Mouse (Mus musculus) kidney, embryonic 16.5 days (tissue): ENCODE measurements at regions not wholly inside any gene's neighbourhood (a gene's known extent, or its start where the extent isn't known, plus 50 kb on each side); places are given as distances from the start of the nearest gene placed in this dataset.

ENCODE experiments used
- ATAC-seq: fragments of 200-750 bp; cut with Nextera tagmentation; 2 replicates; pipeline ENCODE4 v1.8.0; 2017; ENCODE audit warnings: moderate TSS enrichment; ENCODE audit not compliant: low FRiP score, low TSS enrichment
- H3K27ac ChIP-seq: fragments of 300-500 bp; sonication (generic); 2 replicates; pipeline ENCODE4 v1.5.1; 2014; ENCODE audit warnings: low read length
- H3K27me3 ChIP-seq: fragments of 300-500 bp; sonication (generic); 2 replicates; pipeline ENCODE4 v1.6.1; 2014; ENCODE audit warnings: low read length, control low read depth, mixed read lengths; ENCODE audit not compliant: insufficient read depth
- H3K36me3 ChIP-seq: fragments of 300-500 bp; sonication (generic); 2 replicates; pipeline ENCODE4 v1.6.1; 2014; ENCODE audit warnings: low read length, control low read depth, mixed read lengths; ENCODE audit not compliant: insufficient read depth
- H3K4me1 ChIP-seq: fragments of 300-500 bp; sonication (generic); 2 replicates; pipeline ENCODE4 v1.6.1; 2014; ENCODE audit warnings: low read length, control low read depth, mixed read lengths; ENCODE audit not compliant: insufficient read depth
- H3K4me2 ChIP-seq: fragments of 300-500 bp; sonication (generic); replicated peaks from 2 replicates; pipeline ENCODE4 v1.6.1; 2014; ENCODE audit warnings: low read depth, low read length
- H3K4me3 ChIP-seq: fragments of 300-500 bp; sonication (generic); 2 replicates; pipeline ENCODE4 v1.5.1; 2014; ENCODE audit warnings: mild to moderate bottlenecking, low read length
- H3K9ac ChIP-seq: fragments of 300-500 bp; sonication (generic); replicated peaks from 2 replicates; pipeline ENCODE4 v1.6.1; 2014; ENCODE audit warnings: low read length
- H3K9me3 ChIP-seq: fragments of 300-500 bp; sonication (generic); 2 replicates; pipeline ENCODE4 v1.6.1; 2016; ENCODE audit warnings: low read length, control low read depth
- WGBS: fragments of 180-500 bp; shearing (Covaris S2); extraction: QIAGEN DNeasy Blood & Tissue Kit; methylation state at CpG from one replicate; pipeline ENCODE4 v1.1.7; 2014; 5-methylcytosine and 5-hydroxymethylcytosine counted together

GRCm38 (mm10) chr10:24357636-24358035 lies 134.3 kb downstream of the Moxd1 start:
- no peaks in the 10 kb centered on the region for H3K27me3 ChIP-seq
- H3K4me2 ChIP-seq, result no peak overlapping the region
- H3K4me1 ChIP-seq, result no peaks in the 10 kb centered on the region
- H3K9me3 ChIP-seq, result no peaks in the 10 kb centered on the region
- H3K27ac ChIP-seq, result no peak overlapping the region
- no peak overlapping the region for H3K4me3 ChIP-seq
- 14% methylated on average over 3 of the region's 3 CpGs for WGBS
- H3K36me3 ChIP-seq, result no peaks in the 10 kb centered on the region
- H3K9ac ChIP-seq, result no peak overlapping the region
- ATAC-seq, result no peak

GRCm38 (mm10) chr10:24361424-24361823 lies 138.1 kb downstream of the Moxd1 start:
- H3K27me3 ChIP-seq, result no peaks in the 10 kb centered on the region
- H3K36me3 ChIP-seq, result no peaks in the 10 kb centered on the region
- H3K4me1 ChIP-seq, result peaks cover 4% of the 10 kb centered on the region; the same call in 1 of the 2 replicates
- no peak for ATAC-seq
- H3K9ac ChIP-seq, result no peak overlapping the region
- H3K4me3 ChIP-seq, result no peak overlapping the region
- H3K27ac ChIP-seq, result no peak overlapping the region
- H3K4me2 ChIP-seq, result no peak overlapping the region
- H3K9me3 ChIP-seq, result no peaks in the 10 kb centered on the region
- WGBS, result 80% methylated on average over 3 of the region's 3 CpGs

GRCm38 (mm10) chr10:24365369-24365768 lies 142.1 kb downstream of the Moxd1 start:
- Histone ChIP-seq H3K27ac (no peak overlapping the region), H3K4me2 (no peak overlapping the region), H3K4me3 (no peak overlapping the region), H3K27me3 (no peaks in the 10 kb centered on the region), H3K9ac (no peak overlapping the region), H3K4me1 (peaks cover 4% of the 10 kb centered on the region; the same call in 1 of the 2 replicates), H3K9me3 (no peaks in the 10 kb centered on the region), H3K36me3 (no peaks in the 10 kb centered on the region)
- 56% methylated on average over 5 of the region's 5 CpGs for WGBS
- no peak for ATAC-seq

GRCm38 (mm10) chr10:24367010-24367409 lies 143.7 kb downstream of the Moxd1 start:
- H3K4me2 ChIP-seq, result no peak overlapping the region
- H3K36me3 ChIP-seq, result no peaks in the 10 kb centered on the region
- no peak overlapping the region for H3K27ac ChIP-seq
- no peak overlapping the region for H3K9ac ChIP-seq
- no peaks in the 10 kb centered on the region for H3K9me3 ChIP-seq
- H3K4me1 ChIP-seq, result peaks cover 4% of the 10 kb centered on the region; the same call in 1 of the 2 replicates
- H3K4me3 ChIP-seq, result no peak overlapping the region
- WGBS, result 64% methylated on average over 5 of the region's 5 CpGs
- ATAC-seq, result no peak
- H3K27me3 ChIP-seq, result no peaks in the 10 kb centered on the region

GRCm38 (mm10) chr10:24373957-24374356 lies 150.6 kb downstream of the Moxd1 start:
- no peaks in the 10 kb centered on the region for H3K36me3 ChIP-seq
- WGBS, result 38% methylated on average over 6 of the region's 6 CpGs
- 0 out of 2 replicates have a peak, but pooled peaks cover 6% of the 10 kb centered on the region for H3K4me1 ChIP-seq
- H3K4me3 ChIP-seq, result no peak overlapping the region
- H3K27ac ChIP-seq, result peak overlapping the region; percentile 77
- ATAC-seq, result peak; percentile 49; the same call in 1 of the 2 replicates
- no peak overlapping the region for H3K4me2 ChIP-seq
- no peaks in the 10 kb centered on the region for H3K9me3 ChIP-seq
- no peak overlapping the region for H3K9ac ChIP-seq
- no peaks in the 10 kb centered on the region for H3K27me3 ChIP-seq

- H3K27me3 ChIP-seq, result no peaks in the 10 kb centered on the region
- WGBS, result 65% methylated on average over 5 of the region's 5 CpGs
These were observed 156.0 kb downstream of the Moxd1 start for GRCm38 (mm10) chr10:24379291-24379690.

GRCm38 (mm10) chr10:24380478-24381273 lies 157.4 kb downstream of the Moxd1 start:
- no peak overlapping the region for H3K9ac ChIP-seq
- no peaks in the 10 kb centered on the region for H3K4me1 ChIP-seq
- ATAC-seq, result peak; percentile 39
- H3K4me2 ChIP-seq, result no peak overlapping the region
- H3K4me3 ChIP-seq, result no peak overlapping the region
- peak overlapping the region; percentile 65 for H3K27ac ChIP-seq
- H3K9me3 ChIP-seq, result no peaks in the 10 kb centered on the region
- WGBS, result 55% methylated on average over 4 of the region's 4 CpGs
- H3K27me3 ChIP-seq, result no peaks in the 10 kb centered on the region
- no peaks in the 10 kb centered on the region for H3K36me3 ChIP-seq

More at GRCm38 (mm10) chr10:24379291-24379690, 156.0 kb downstream of the Moxd1 start:
- H3K27ac ChIP-seq, result no peak overlapping the region
- no peak overlapping the region for H3K4me3 ChIP-seq
- H3K36me3 ChIP-seq, result no peaks in the 10 kb centered on the region
- H3K9ac ChIP-seq, result no peak overlapping the region
- no peak overlapping the region for H3K4me2 ChIP-seq
- H3K9me3 ChIP-seq, result no peaks in the 10 kb centered on the region
- no peak for ATAC-seq
- no peaks in the 10 kb centered on the region for H3K4me1 ChIP-seq

- Histone ChIP-seq H3K4me3 (no peak overlapping the region), H3K4me1 (no peaks in the 10 kb centered on the region), H3K9me3 (no peaks in the 10 kb centered on the region), H3K27ac (no peak overlapping the region), H3K36me3 (no peaks in the 10 kb centered on the region), H3K4me2 (no peak overlapping the region), H3K9ac (no peak overlapping the region), H3K27me3 (no peaks in the 10 kb centered on the region)
- peak; percentile 42; the same call in 1 of the 2 replicates for ATAC-seq
- 32% methylated on average over 4 of the region's 4 CpGs for WGBS
These were observed 158.6 kb downstream of the Moxd1 start for GRCm38 (mm10) chr10:24381917-24382316.

GRCm38 (mm10) chr10:24384061-24384460 lies 160.7 kb downstream of the Moxd1 start:
- Histone ChIP-seq H3K4me3 (no peak overlapping the region), H3K9me3 (no peaks in the 10 kb centered on the region), H3K4me2 (no peak overlapping the region), H3K27ac (no peak overlapping the region), H3K4me1 (no peaks in the 10 kb centered on the region), H3K36me3 (no peaks in the 10 kb centered on the region), H3K9ac (no peak overlapping the region), H3K27me3 (no peaks in the 10 kb centered on the region)
- no peak for ATAC-seq
- WGBS, result 83% methylated on average over 2 of the region's 2 CpGs

GRCm38 (mm10) chr10:24388229-24388628 lies 164.9 kb downstream of the Moxd1 start:
- H3K9ac ChIP-seq, result no peak overlapping the region
- no peaks in the 10 kb centered on the region for H3K36me3 ChIP-seq
- no peak overlapping the region for H3K4me3 ChIP-seq
- no peak for ATAC-seq
- WGBS, result 51% methylated on average over 2 of the region's 2 CpGs
- H3K4me1 ChIP-seq, result 0 out of 2 replicates have a peak, but pooled peaks cover 2% of the 10 kb centered on the region
- no peak overlapping the region for H3K4me2 ChIP-seq
- no peaks in the 10 kb centered on the region for H3K27me3 ChIP-seq
- no peaks in the 10 kb centered on the region for H3K9me3 ChIP-seq
- H3K27ac ChIP-seq, result no peak overlapping the region
